ENCODE assay signal across 7 mouse cellular contexts in genomic region chr12:80230111-80230700, GRCm38 (mm10). TPM values are rescaled to one million over a fixed set of nuclear protein-coding genes. Genes with fewer than 3 reads are reported as not detected.
DNase-seq lines count a peak whose midpoint lies in the region; ATAC-seq lines count a peak whose summit lies in the region.

No protein-coding gene starts in this region.

- peak overlapping the region; percentile 94 for H3K27ac ChIP-seq in intestine, embryonic 15.5 days
- peak overlapping the region; percentile 93 for H3K27ac ChIP-seq in limb, embryonic 10.5 days
- H3K27ac ChIP-seq in midbrain, embryonic 12.5 days (replicated peaks): peak overlapping the region; percentile 63
- peak overlapping the region; percentile 91 for H3K27ac ChIP-seq in stomach, embryonic 15.5 days

- no peaks in the 10 kb centered on the region for H3K9me3 ChIP-seq in intestine, embryonic 15.5 days
- peaks cover 1% of the 10 kb centered on the region; the same call in 1 of the 2 replicates for H3K9me3 ChIP-seq in limb, embryonic 10.5 days (replicated peaks)
- H3K9me3 ChIP-seq in midbrain, embryonic 12.5 days: peaks cover 5% of the 10 kb centered on the region; the same call in 1 of the 2 replicates
- H3K9me3 ChIP-seq in stomach, embryonic 15.5 days: no peaks in the 10 kb centered on the region

- peak; percentile 93 for ATAC-seq in intestine, embryonic 15.5 days
- peak; percentile 61; the same call in 1 of the 2 replicates for ATAC-seq in midbrain, embryonic 12.5 days (ENCODE audit: low FRiP score, low read depth)
- ATAC-seq in stomach, embryonic 15.5 days (ENCODE audit: insufficient read depth, low FRiP score, low read depth): peak; percentile 83

- H3K27me3 ChIP-seq in intestine, embryonic 15.5 days (replicated peaks): no peaks in the 10 kb centered on the region
- no peaks in the 10 kb centered on the region for H3K27me3 ChIP-seq in limb, embryonic 10.5 days (ENCODE audit: low read depth, poor library complexity, severe bottlenecking)
- H3K27me3 ChIP-seq in midbrain, embryonic 12.5 days: no peaks in the 10 kb centered on the region
- H3K27me3 ChIP-seq in stomach, embryonic 15.5 days (replicated peaks): no peaks in the 10 kb centered on the region

- H3K36me3 ChIP-seq in intestine, embryonic 15.5 days: peaks cover 7% of the 10 kb centered on the region; the same call in 1 of the 2 replicates
- peaks cover 24% of the 10 kb centered on the region for H3K36me3 ChIP-seq in limb, embryonic 10.5 days
- no peaks in the 10 kb centered on the region for H3K36me3 ChIP-seq in midbrain, embryonic 12.5 days
- H3K36me3 ChIP-seq in stomach, embryonic 15.5 days: peaks cover 7% of the 10 kb centered on the region; the same call in 1 of the 2 replicates

- H3K4me1 ChIP-seq in intestine, embryonic 15.5 days (replicated peaks): peaks cover 67% of the 10 kb centered on the region
- H3K4me1 ChIP-seq in limb, embryonic 10.5 days: peaks cover 76% of the 10 kb centered on the region
- H3K4me1 ChIP-seq in midbrain, embryonic 12.5 days: peaks cover 34% of the 10 kb centered on the region
- H3K4me1 ChIP-seq in stomach, embryonic 15.5 days: peaks cover 63% of the 10 kb centered on the region

- peak overlapping the region; percentile 30 for H3K9ac ChIP-seq in intestine, embryonic 15.5 days
- H3K9ac ChIP-seq in midbrain, embryonic 12.5 days (replicated peaks): no peak overlapping the region
- no peak overlapping the region for H3K9ac ChIP-seq in stomach, embryonic 15.5 days

- WGBS in intestine, embryonic 15.5 days: 2% methylated on average over 10 of the region's 10 CpGs
- WGBS in limb, embryonic 10.5 days: 2% methylated on average over 10 of the region's 10 CpGs
- WGBS in midbrain, embryonic 12.5 days: 3% methylated on average over 10 of the region's 10 CpGs
- 3% methylated on average over 10 of the region's 10 CpGs for WGBS in stomach, embryonic 15.5 days

- H3K4me2 ChIP-seq in intestine, embryonic 15.5 days (replicated peaks): peak overlapping the region; percentile 50
- no peak overlapping the region for H3K4me2 ChIP-seq in midbrain, embryonic 12.5 days (replicated peaks)
- peak overlapping the region; percentile 42 for H3K4me2 ChIP-seq in stomach, embryonic 15.5 days

- intact Hi-C loops in gastrocnemius, postnatal 36 days (cut with DNase I): no loop called here

- peak; percentile 73 for DNase-seq in adrenal gland, postnatal 25 days
- DNase-seq in embryo, embryonic 11 days: peak; percentile 86
- peak; percentile 69 to 79 for DNase-seq in gastrocnemius, postnatal 36 days
- peak; percentile 84 for DNase-seq in limb, embryonic 10.5 days (ENCODE audit: low spot score)

- H3K4me3 ChIP-seq in intestine, embryonic 15.5 days (replicated peaks): 0 out of 2 replicates have a peak overlapping the region, but pooled peaks have one; percentile 1
- peak overlapping the region; percentile 44 for H3K4me3 ChIP-seq in limb, embryonic 10.5 days
- H3K4me3 ChIP-seq in midbrain, embryonic 12.5 days: no peak overlapping the region
- H3K4me3 ChIP-seq in stomach, embryonic 15.5 days (replicated peaks): no peak overlapping the region; the same call in 1 of the 2 replicates

RNA-seq across cellular contexts. Expression of gene Actn1, which starts 30.0 kb away (rescaled TPM):
- 35.0 and 37.3 TPM in 2 replicates for total RNA-seq in adrenal gland, postnatal 25 days (2021)
- 1 to 10 TPM; 7.3 to 9.0 TPM for total RNA-seq in gastrocnemius, postnatal 36 days (2021)
- 51.2 and 53.6 TPM in 2 replicates for polyA plus RNA-seq in intestine, embryonic 15.5 days (2015; fragmentation: Nextera tagmentation; extraction: Ambion mirVana)
- polyA plus RNA-seq in limb, embryonic 10.5 days (2016; fragmentation: Nextera tagmentation; extraction: Ambion mirVana): 48.6 and 49.5 TPM in 2 replicates
- 18.9 and 20.6 TPM in 2 replicates for polyA plus RNA-seq in midbrain, embryonic 12.5 days (2016; fragmentation: Nextera tagmentation; extraction: Ambion mirVana)
- polyA plus RNA-seq in stomach, embryonic 15.5 days (2015; fragmentation: Nextera tagmentation; extraction: Ambion mirVana): 61.2 and 65.0 TPM in 2 replicates

Comparison
In these comparisons a context has a peak if more than half of its experiments do, and no peak if none do; other contexts are left out.
1. H3K4me3 ChIP-seq: peak in intestine, embryonic 15.5 days (single experiment) and limb, embryonic 10.5 days (single experiment); none in midbrain, embryonic 12.5 days (single experiment) and stomach, embryonic 15.5 days (single experiment).
2. Peak in every context shown above with its lines, with median percentiles within 50 percentile points of each other: DNase-seq, ATAC-seq and H3K27ac ChIP-seq.